Mouse (Mus musculus) lung, adult 18-20 months (tissue): ENCODE data around the gene Zrsr1.

Experiments used
- DNase-seq, 2 experiments: peaks; one replicate each; pipeline ENCODE4 v3.0.0; 2022; ENCODE audit warnings: mixed read lengths in 2 of 2

Gene Zrsr1

GRCm38 (mm10) chr11:23013580-23014294 is 41.9 kb downstream of the Zrsr1 start:
- DNase-seq, result no peak

- DNase-seq, result no peak
Observed at GRCm38 (mm10) chr11:23014996-23015395, 43.2 kb downstream of the Zrsr1 start.

GRCm38 (mm10) chr11:23017943-23018342 is 46.1 kb downstream of the Zrsr1 start:
- no peak for DNase-seq

- DNase-seq, result no peak
Observed at GRCm38 (mm10) chr11:23020116-23020770, 48.4 kb downstream of the Zrsr1 start.

- DNase-seq, result no peak
Observed at GRCm38 (mm10) chr11:23020841-23021240, 49.0 kb downstream of the Zrsr1 start.

GRCm38 (mm10) chr11:23023155-23023554 is 51.4 kb downstream of the Zrsr1 start:
- no peak for DNase-seq

- DNase-seq, result no peak
Observed at GRCm38 (mm10) chr11:23024169-23024568, 52.4 kb downstream of the Zrsr1 start.
